Mouse (Mus musculus) thymus, adult 2 months (tissue): ENCODE measurements at regions not wholly inside any gene's neighbourhood (a gene's known extent, or its start where the extent isn't known, plus 50 kb on each side); places are given as distances from the start of the nearest gene placed in this dataset.

Experiments used
- DNase-seq: peaks from one replicate; pipeline ENCODE4 v3.0.0; 2021
- H3K27ac ChIP-seq: fragments of 200-500 bp; 2 replicates; pipeline ENCODE4 v1.5.1; 2012; ENCODE audit warnings: low read length, control low read depth; ENCODE audit not compliant: control insufficient read depth, insufficient read depth
- H3K27me3 ChIP-seq: fragments of 200-500 bp; 2 replicates; pipeline ENCODE4 v1.6.1; 2012; ENCODE audit warnings: mild to moderate bottlenecking, low read length, moderate library complexity, mixed read lengths; ENCODE audit not compliant: control insufficient read depth, insufficient read depth
- H3K36me3 ChIP-seq: fragments of 200-500 bp; 2 replicates; pipeline ENCODE4 v1.6.1; 2012; ENCODE audit warnings: mild to moderate bottlenecking, low read length, moderate library complexity; ENCODE audit not compliant: control insufficient read depth, insufficient read depth
- H3K4me1 ChIP-seq: fragments of 200-500 bp; replicated peaks from 2 replicates; pipeline ENCODE4 v1.6.1; 2012; ENCODE audit warnings: low read length; ENCODE audit not compliant: control insufficient read depth, insufficient read depth
- H3K4me3 ChIP-seq: fragments of 200-500 bp; 2 replicates; pipeline ENCODE4 v1.5.1; 2012; ENCODE audit warnings: mild to moderate bottlenecking, low read length, control low read depth, moderate library complexity; ENCODE audit not compliant: control insufficient read depth, insufficient read depth
- CTCF ChIP-seq: fragments of 200-500 bp; IDR thresholded peaks from 2 replicates; pipeline ENCODE4 v1.5.1; 2012; ENCODE audit warnings: mild to moderate bottlenecking, control low read depth, low read length, moderate library complexity, borderline replicate concordance; ENCODE audit not compliant: control insufficient read depth, poor library complexity, insufficient read depth; ENCODE audit errors: extremely low read depth
- POLR2A ChIP-seq: fragments of 200-500 bp; IDR thresholded peaks from 2 replicates; pipeline ENCODE4 v1.6.1; 2012; ENCODE audit warnings: mild to moderate bottlenecking, low read length, control low read depth, moderate library complexity; ENCODE audit not compliant: control insufficient read depth, poor library complexity, insufficient read depth; ENCODE audit errors: extremely low read depth
- WGBS: fragments of 180-500 bp; shearing (Covaris S2); methylation state at CpG from one replicate; pipeline ENCODE4 v1.1.7; 2018; 5-methylcytosine and 5-hydroxymethylcytosine counted together

- 26% methylated on average over 1 of the region's 1 CpGs for WGBS
- TF ChIP-seq CTCF, result no peak
- no peak for TF ChIP-seq POLR2A
- no peak overlapping the region for H3K4me3 ChIP-seq
- no peak overlapping the region for H3K27ac ChIP-seq
- no peaks in the 10 kb centered on the region for H3K4me1 ChIP-seq
- no peaks in the 10 kb centered on the region for H3K27me3 ChIP-seq
- H3K36me3 ChIP-seq, result no peaks in the 10 kb centered on the region
- peak; percentile 48 for DNase-seq
Observed at GRCm38 (mm10) chr4:8005155-8005554, 233.7 kb downstream of the Car8 start.

GRCm38 (mm10) chr4:7997575-7997953 lies 241.3 kb downstream of the Car8 start:
- Histone ChIP-seq H3K27me3 (no peaks in the 10 kb centered on the region), H3K4me1 (no peaks in the 10 kb centered on the region), H3K27ac (no peak overlapping the region), H3K36me3 (no peaks in the 10 kb centered on the region), H3K4me3 (no peak overlapping the region)
- TF ChIP-seq POLR2A (no peak), CTCF (no peak)
- DNase-seq, result no peak

- no peak for DNase-seq
- H3K4me1 ChIP-seq, result no peaks in the 10 kb centered on the region
- no peak for TF ChIP-seq POLR2A
- TF ChIP-seq CTCF, result no peak
- no peak overlapping the region for H3K4me3 ChIP-seq
- no peaks in the 10 kb centered on the region for H3K36me3 ChIP-seq
- no peak overlapping the region for H3K27ac ChIP-seq
- WGBS, result 93% methylated on average over 6 of the region's 6 CpGs
- no peaks in the 10 kb centered on the region for H3K27me3 ChIP-seq
Observed at GRCm38 (mm10) chr4:7996923-7997574, 241.8 kb downstream of the Car8 start.

GRCm38 (mm10) chr4:7992944-7993343 lies 245.9 kb downstream of the Car8 start:
- no peaks in the 10 kb centered on the region for H3K4me1 ChIP-seq
- WGBS, result 20% methylated on average over 3 of the region's 3 CpGs
- no peak overlapping the region for H3K27ac ChIP-seq
- no peak for DNase-seq
- H3K4me3 ChIP-seq, result no peak overlapping the region
- H3K27me3 ChIP-seq, result no peaks in the 10 kb centered on the region
- no peak for TF ChIP-seq CTCF
- no peak for TF ChIP-seq POLR2A
- no peaks in the 10 kb centered on the region for H3K36me3 ChIP-seq

DNA sequence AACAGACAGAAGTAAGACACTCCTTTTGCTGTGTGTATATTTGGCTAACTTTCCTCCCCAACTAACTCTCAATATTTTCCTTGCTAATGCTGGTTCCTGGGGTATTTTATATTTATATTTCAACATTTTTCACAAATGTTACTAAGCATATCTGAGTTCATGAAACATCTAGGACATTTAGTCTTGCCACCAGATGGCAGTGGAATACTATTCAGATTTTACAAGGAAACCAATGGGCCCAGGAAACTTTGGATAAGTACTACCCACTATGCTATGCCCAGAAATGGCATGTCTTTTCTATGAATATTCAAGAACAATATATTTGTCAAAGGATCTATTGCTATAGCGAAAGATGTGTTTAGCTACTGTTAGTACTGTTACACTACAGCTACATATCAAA lies 251.1 kb downstream of the Car8 start:
- Histone ChIP-seq H3K4me1 (peaks cover 2% of the 10 kb centered on the region), H3K4me3 (no peak overlapping the region), H3K36me3 (no peaks in the 10 kb centered on the region), H3K27ac (no peak overlapping the region), H3K27me3 (no peaks in the 10 kb centered on the region)
- WGBS, result 100% methylated on average over 1 of the region's 1 CpGs
- TF ChIP-seq POLR2A (no peak), CTCF (no peak)
- DNase-seq, result no peak

- H3K36me3 ChIP-seq, result no peaks in the 10 kb centered on the region
- WGBS, result 18% methylated on average over 3 of the region's 3 CpGs
- H3K27ac ChIP-seq, result no peak overlapping the region
- TF ChIP-seq POLR2A, result no peak
- no peak for TF ChIP-seq CTCF
- H3K27me3 ChIP-seq, result no peaks in the 10 kb centered on the region
- H3K4me3 ChIP-seq, result no peak overlapping the region
- DNase-seq, result peak; percentile 9
- peaks cover 2% of the 10 kb centered on the region for H3K4me1 ChIP-seq
Observed at GRCm38 (mm10) chr4:7987346-7987745, 251.5 kb downstream of the Car8 start.

DNA sequence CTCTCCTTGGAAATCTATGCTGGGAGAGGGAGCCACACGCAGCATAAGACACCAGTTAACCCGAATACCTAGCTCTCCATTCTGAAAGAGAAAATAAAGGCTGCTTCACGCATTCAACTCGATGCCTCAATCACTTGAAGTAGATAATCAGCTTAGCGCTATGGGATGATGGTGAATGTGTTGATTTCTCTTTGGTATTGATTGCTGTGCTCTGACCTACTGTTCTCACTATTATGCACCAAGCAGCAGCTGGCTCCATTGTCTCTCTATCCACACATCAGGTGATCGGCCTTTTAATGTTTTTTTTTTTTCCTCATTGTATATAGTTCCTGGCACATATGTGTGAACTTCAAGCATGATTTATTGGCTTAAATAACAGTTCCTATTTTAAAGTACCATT lies 254.0 kb downstream of the Car8 start:
- H3K4me1 ChIP-seq, result peaks cover 5% of the 10 kb centered on the region
- TF ChIP-seq CTCF (no peak), POLR2A (no peak)
- H3K4me3 ChIP-seq, result no peak overlapping the region

GRCm38 (mm10) chr4:7979772-7980351 lies 259.0 kb downstream of the Car8 start:
- no peak for TF ChIP-seq POLR2A
- TF ChIP-seq CTCF, result no peak
- Histone ChIP-seq H3K27ac (no peak overlapping the region), H3K27me3 (no peaks in the 10 kb centered on the region), H3K4me1 (peaks cover 2% of the 10 kb centered on the region), H3K36me3 (no peaks in the 10 kb centered on the region), H3K4me3 (no peak overlapping the region)
- no peak for DNase-seq
- 95% methylated on average over 12 of the region's 12 CpGs for WGBS

More for the DNA sequence above, 254.0 kb downstream of the Car8 start:
- Histone ChIP-seq H3K36me3 (no peaks in the 10 kb centered on the region), H3K27ac (no peak overlapping the region), H3K27me3 (no peaks in the 10 kb centered on the region)
- DNase-seq, result no peak
- WGBS, result 96% methylated on average over 6 of the region's 6 CpGs
